Comparison of ENCODE assay signal across 8 mouse cellular contexts in genomic region chr8:110664202-110664896, GRCm38 (mm10). TPM values are rescaled to one million over a fixed set of nuclear protein-coding genes. Genes with fewer than 3 reads are reported as not detected.
DNase-seq lines count a peak whose midpoint lies in the region; ATAC-seq and TF ChIP-seq lines count a peak whose summit lies in the region.

No protein-coding gene starts in this region.

- ATAC-seq in kidney, embryonic 14.5 days (ENCODE audit: low FRiP score, low TSS enrichment) = no peak
- no peak for ATAC-seq in liver, embryonic 12.5 days

- no peak overlapping the region for H3ac ChIP-seq in myocyte (ENCODE audit: control insufficient read depth, insufficient read length)

- peaks cover 4% of the 10 kb centered on the region; the same call in 1 of the 2 replicates for H3K4me1 ChIP-seq in kidney, embryonic 14.5 days (ENCODE audit: control insufficient read depth, insufficient read depth, low read length)
- peaks cover 23% of the 10 kb centered on the region for H3K4me1 ChIP-seq in liver, embryonic 12.5 days

- H3K9ac ChIP-seq in kidney, embryonic 14.5 days (ENCODE audit: low read depth, low read length) = no peak overlapping the region
- no peak overlapping the region for H3K9ac ChIP-seq in liver, embryonic 12.5 days

- no peak overlapping the region for H3K4me2 ChIP-seq in kidney, embryonic 14.5 days (replicated peaks; ENCODE audit: low read depth, low read length)
- H3K4me2 ChIP-seq in myocyte (ENCODE audit: low read depth) = peak overlapping the region; percentile 12
- H3K4me2 ChIP-seq in liver, embryonic 12.5 days = no peak overlapping the region

- no peak overlapping the region for H3K4me3 ChIP-seq in kidney, embryonic 14.5 days (ENCODE audit: low read length)
- no peak overlapping the region for H3K4me3 ChIP-seq in layer of hippocampus, adult 2 months
- no peak overlapping the region for H3K4me3 ChIP-seq in myocyte
- no peak overlapping the region for H3K4me3 ChIP-seq in liver, embryonic 12.5 days

- WGBS in kidney, embryonic 14.5 days = 65% methylated on average over 7 of the region's 7 CpGs
- 72% methylated on average over 7 of the region's 7 CpGs for WGBS in liver, embryonic 12.5 days (ENCODE audit: insufficient replicate concordance)

- TF ChIP-seq POLR2A in myocyte (IDR thresholded peaks at IDR 0.05; ENCODE audit: insufficient read length, low read depth) = no peak

- DNase-seq in kidney, adult 11 months = no peak
- peak; percentile 91 for DNase-seq in cerebellum, adult 9-10 months
- peak; percentile 71 to 81 for DNase-seq in frontal cortex, postnatal 10 days (ENCODE audit: low spot score in 2 of 2)
- DNase-seq in layer of hippocampus, adult 2 months (ENCODE audit: low spot score in 2 of 2) = peak; percentile 74 to 90
- no peak for DNase-seq in yolk sac, embryonic 10.5 days (ENCODE audit: low spot score)

- H3K36me3 ChIP-seq in kidney, embryonic 14.5 days (ENCODE audit: control insufficient read depth, insufficient read depth, low read length) = peaks cover 6% of the 10 kb centered on the region; the same call in 1 of the 2 replicates
- H3K36me3 ChIP-seq in myocyte (ENCODE audit: control insufficient read depth, insufficient read depth) = no peaks in the 10 kb centered on the region
- peaks cover 40% of the 10 kb centered on the region for H3K36me3 ChIP-seq in liver, embryonic 12.5 days

- 0 out of 2 replicates have a peak overlapping the region, but pooled peaks have one; percentile 55 for H3K27ac ChIP-seq in kidney, embryonic 14.5 days (ENCODE audit: low read depth, low read length)
- peak overlapping the region; percentile 85 for H3K27ac ChIP-seq in layer of hippocampus, adult 2 months
- no peak overlapping the region for H3K27ac ChIP-seq in liver, embryonic 12.5 days

- no peak for TF ChIP-seq CTCF in layer of hippocampus, adult 2 months (conservative IDR thresholded peaks at IDR 0.05)

- no peaks in the 10 kb centered on the region for H3K27me3 ChIP-seq in kidney, embryonic 14.5 days (ENCODE audit: control insufficient read depth, insufficient read depth, low read length)
- no peaks in the 10 kb centered on the region for H3K27me3 ChIP-seq in myocyte (ENCODE audit: control insufficient read depth, insufficient read depth, insufficient read length)
- no peaks in the 10 kb centered on the region for H3K27me3 ChIP-seq in liver, embryonic 12.5 days (replicated peaks)

- no peaks in the 10 kb centered on the region for H3K9me3 ChIP-seq in kidney, embryonic 14.5 days (ENCODE audit: control insufficient read depth, low read length)
- H3K9me3 ChIP-seq in liver, embryonic 12.5 days (replicated peaks) = no peaks in the 10 kb centered on the region

- H3K79me2 ChIP-seq in myocyte (ENCODE audit: control insufficient read depth, insufficient read depth) = no peaks in the 10 kb centered on the region

TF ChIP-seq in myocyte, 11 proteins besides CTCF, POLR2A, EP300 and RAD21:
- TF ChIP-seq CEBPB (IDR thresholded peaks at IDR 0.05; ENCODE audit: insufficient read depth, poor library complexity, severe bottlenecking) (no peak), USF1 (IDR thresholded peaks at IDR 0.05; ENCODE audit: low read depth) (peak; percentile 33), MYOG (IDR thresholded peaks at IDR 0.05; ENCODE audit: control insufficient read depth in 1 of 3, insufficient read depth in 1 of 3, insufficient read length in 2 of 3, low read depth in 2 of 3) (peak in 1 of 3 experiments; percentile 18)

RNA-seq across cellular contexts. Expression of gene Vac14, which starts 46.0 kb away (rescaled TPM):
- 21.7 and 32.2 TPM in 2 replicates for polyA plus RNA-seq in kidney, embryonic 14.5 days (2014; fragmentation: Nextera tagmentation; extraction: Ambion mirVana)
- 10 to 100 TPM; 22.8 to 23.4 TPM for total RNA-seq in layer of hippocampus, adult 2 months (2021)
- 26.8 TPM for polyA plus RNA-seq in myocyte (2012; fragmentation: generic; extraction: Trizol)
- polyA plus RNA-seq in liver, embryonic 12.5 days (2016; fragmentation: Nextera tagmentation; extraction: Ambion mirVana) = 28.3 and 30.5 TPM in 2 replicates

RNA-seq across cellular contexts. Expression of gene Mtss1l, which starts 56.9 kb away (rescaled TPM):
- polyA plus RNA-seq in kidney, embryonic 14.5 days (2014; fragmentation: Nextera tagmentation; extraction: Ambion mirVana) = 11.2 and 11.4 TPM in 2 replicates
- 100 to 1,000 TPM; 210 TPM for total RNA-seq in layer of hippocampus, adult 2 months (2021)
- 108 TPM for polyA plus RNA-seq in myocyte (2012; fragmentation: generic; extraction: Trizol)
- polyA plus RNA-seq in liver, embryonic 12.5 days (2016; fragmentation: Nextera tagmentation; extraction: Ambion mirVana) = 3.7 and 3.9 TPM in 2 replicates

Comparison
In these comparisons a context has a peak if more than half of its experiments do, and no peak if none do; other contexts are left out.
1. DNase-seq: peak in cerebellum, adult 9-10 months (single experiment), frontal cortex, postnatal 10 days (2 of 2) and layer of hippocampus, adult 2 months (2 of 2); none in kidney, adult 11 months (single experiment) and yolk sac, embryonic 10.5 days (single experiment).